Mouse (Mus musculus) heart, embryonic 16.5 days (tissue): ENCODE measurements at regions not wholly inside any gene's neighbourhood (a gene's known extent, or its start where the extent isn't known, plus 50 kb on each side); places are given as distances from the start of the nearest gene placed in this dataset.
A peak's percentile ranks its signal among the peaks of the same experiment; 100 is the strongest.

Experiments
- ATAC-seq: fragments of 200-750 bp; cut with Nextera tagmentation; replicated peaks from 2 replicates; pipeline ENCODE4 v1.8.0; 2017; ENCODE audit warnings: moderate number of reproducible peaks; ENCODE audit not compliant: insufficient read depth, low FRiP score; ENCODE audit errors: extremely low read depth
- H3K27ac ChIP-seq: fragments of 300-500 bp; sonication (generic); 2 replicates; pipeline ENCODE4 v1.5.1; 2014; ENCODE audit warnings: mild to moderate bottlenecking, low read length, control low read depth, moderate library complexity
- H3K27me3 ChIP-seq: fragments of 300-500 bp; sonication (generic); 2 replicates; pipeline ENCODE4 v1.6.1; 2014; ENCODE audit warnings: low read length, mixed read lengths; ENCODE audit not compliant: control insufficient read depth, insufficient read depth
- H3K36me3 ChIP-seq: fragments of 300-500 bp; sonication (generic); 2 replicates; pipeline ENCODE4 v1.6.1; 2014; ENCODE audit not compliant: control insufficient read depth, insufficient read depth
- H3K4me1 ChIP-seq: fragments of 300-500 bp; sonication (generic); 2 replicates; pipeline ENCODE4 v1.6.1; 2014; ENCODE audit warnings: low read length, mixed read lengths; ENCODE audit not compliant: control insufficient read depth, insufficient read depth
- H3K4me2 ChIP-seq: fragments of 300-500 bp; sonication (generic); 2 replicates; pipeline ENCODE4 v1.6.1; 2014; ENCODE audit warnings: low read depth, mild to moderate bottlenecking, control low read depth, low read length
- H3K4me3 ChIP-seq: fragments of 300-500 bp; sonication (generic); 2 replicates; pipeline ENCODE4 v1.5.1; 2014; ENCODE audit warnings: mild to moderate bottlenecking, control low read depth, low read length
- H3K9ac ChIP-seq: fragments of 300-500 bp; sonication (generic); 2 replicates; pipeline ENCODE4 v1.6.1; 2014; ENCODE audit warnings: low read length, control low read depth
- H3K9me3 ChIP-seq: fragments of 300-500 bp; sonication (generic); replicated peaks from 2 replicates; pipeline ENCODE4 v1.6.1; 2016; ENCODE audit warnings: low read length; ENCODE audit not compliant: control insufficient read depth
- WGBS: fragments of 180-500 bp; shearing (Covaris S2); extraction: QIAGEN DNeasy Blood & Tissue Kit; methylation state at CpG from one replicate; pipeline ENCODE4 v1.1.7; 2014; 5-methylcytosine and 5-hydroxymethylcytosine counted together

DNA sequence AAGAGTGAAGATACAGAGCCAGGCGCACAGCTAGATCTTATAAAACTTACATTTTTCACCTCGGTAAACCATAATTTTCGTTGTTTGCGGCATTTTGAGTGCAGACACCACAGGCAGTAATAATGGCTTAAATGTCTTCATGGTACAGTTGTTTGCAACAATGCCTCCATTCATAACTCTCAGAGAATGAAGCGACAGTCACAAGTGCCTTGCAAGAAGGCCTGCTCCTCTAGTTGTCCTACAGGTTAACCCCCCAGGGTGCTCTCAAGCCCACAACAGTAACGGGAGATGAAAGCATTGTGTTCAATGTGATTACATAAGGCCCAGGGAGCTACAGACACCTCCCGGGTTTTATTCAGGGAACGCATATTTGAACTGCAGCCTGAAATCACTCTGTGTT is 150.1 kb upstream of the Fat1 start:
- 81% methylated on average over 8 of the region's 8 CpGs for WGBS
- no peak for ATAC-seq
- H3K4me1 ChIP-seq = peaks cover 2% of the 10 kb centered on the region; the same call in 1 of the 2 replicates
- no peak overlapping the region for H3K4me3 ChIP-seq
- H3K4me2 ChIP-seq = no peak overlapping the region
- no peaks in the 10 kb centered on the region for H3K36me3 ChIP-seq
- no peaks in the 10 kb centered on the region for H3K27me3 ChIP-seq
- H3K27ac ChIP-seq = no peak overlapping the region
- no peaks in the 10 kb centered on the region for H3K9me3 ChIP-seq
- H3K9ac ChIP-seq = no peak overlapping the region

DNA sequence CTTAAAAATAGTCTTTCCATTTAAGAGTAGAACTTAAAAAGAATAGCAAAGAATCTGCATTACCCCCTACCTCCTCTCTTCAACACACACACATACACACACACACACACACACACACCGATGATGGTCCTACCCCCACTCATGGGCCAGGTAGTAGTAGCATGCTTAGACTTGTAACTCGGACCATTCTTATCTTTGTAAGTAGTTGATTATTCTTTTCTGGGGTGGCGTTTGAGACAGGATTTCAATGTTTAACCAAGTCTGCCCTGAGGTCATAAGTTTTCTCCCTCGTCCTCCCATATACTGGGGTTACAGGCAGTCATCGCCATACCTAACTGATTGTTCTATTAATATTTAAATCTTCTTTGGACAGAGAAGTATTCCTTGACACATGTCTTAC is 148.5 kb upstream of the Fat1 start:
- Histone ChIP-seq H3K9ac (no peak overlapping the region), H3K4me3 (no peak overlapping the region), H3K27ac (no peak overlapping the region), H3K9me3 (no peaks in the 10 kb centered on the region), H3K4me1 (peaks cover 2% of the 10 kb centered on the region; the same call in 1 of the 2 replicates), H3K4me2 (no peak overlapping the region), H3K27me3 (no peaks in the 10 kb centered on the region), H3K36me3 (no peaks in the 10 kb centered on the region)
- WGBS = 49% methylated on average over 5 of the region's 5 CpGs
- ATAC-seq = no peak

DNA sequence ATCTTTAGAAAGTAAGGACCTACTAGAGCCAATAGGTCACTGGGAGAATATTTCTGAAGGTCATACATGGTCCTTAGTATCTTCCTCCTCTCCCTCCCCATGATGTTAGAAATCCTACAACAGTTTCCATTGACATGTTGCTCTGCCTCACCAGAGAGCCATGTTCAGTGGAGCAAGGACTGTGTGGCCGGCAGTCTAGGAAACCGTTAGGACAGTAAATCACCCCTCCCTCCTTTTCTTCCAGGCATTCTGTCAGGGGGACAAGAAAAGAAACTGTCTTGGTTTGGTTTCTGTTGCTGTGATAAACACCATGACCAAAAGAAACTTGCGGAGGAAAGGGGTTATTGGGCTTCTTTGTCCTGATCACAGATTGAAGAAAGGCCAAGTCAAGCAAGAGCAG is 147.0 kb upstream of the Fat1 start:
- no peak for ATAC-seq

DNA sequence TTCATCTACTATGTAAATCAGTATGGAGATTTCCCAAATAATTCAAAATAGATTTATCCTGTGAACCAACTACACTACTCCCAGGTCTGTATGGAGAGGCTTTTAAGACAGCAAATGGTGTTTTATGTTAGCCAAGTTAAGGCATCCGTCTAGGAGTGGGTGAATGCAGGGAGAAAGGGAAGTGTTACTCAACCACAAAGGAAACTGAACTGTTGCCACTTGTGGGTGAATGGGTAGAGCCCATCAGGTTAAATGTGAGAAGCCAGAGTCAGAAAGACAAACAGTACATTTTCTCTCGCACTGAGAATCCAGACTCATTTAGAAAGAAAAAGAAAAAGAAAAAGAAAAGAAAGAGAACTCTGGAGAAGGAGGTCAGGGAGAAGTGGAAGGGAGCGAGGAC is 135.7 kb upstream of the Fat1 start:
- Histone ChIP-seq H3K27me3 (no peaks in the 10 kb centered on the region), H3K27ac (no peak overlapping the region), H3K9me3 (no peaks in the 10 kb centered on the region), H3K9ac (no peak overlapping the region), H3K4me1 (peaks cover 11% of the 10 kb centered on the region), H3K4me2 (no peak overlapping the region), H3K36me3 (no peaks in the 10 kb centered on the region), H3K4me3 (no peak overlapping the region)
- 75% methylated on average over 3 of the region's 3 CpGs for WGBS
- no peak for ATAC-seq

More for the DNA sequence above, 147.0 kb upstream of the Fat1 start:
- Histone ChIP-seq H3K4me1 (peaks cover 2% of the 10 kb centered on the region; the same call in 1 of the 2 replicates), H3K36me3 (no peaks in the 10 kb centered on the region), H3K9ac (no peak overlapping the region), H3K9me3 (no peaks in the 10 kb centered on the region), H3K4me2 (no peak overlapping the region), H3K27ac (no peak overlapping the region), H3K27me3 (no peaks in the 10 kb centered on the region), H3K4me3 (no peak overlapping the region)
- WGBS = 92% methylated on average over 3 of the region's 3 CpGs

DNA sequence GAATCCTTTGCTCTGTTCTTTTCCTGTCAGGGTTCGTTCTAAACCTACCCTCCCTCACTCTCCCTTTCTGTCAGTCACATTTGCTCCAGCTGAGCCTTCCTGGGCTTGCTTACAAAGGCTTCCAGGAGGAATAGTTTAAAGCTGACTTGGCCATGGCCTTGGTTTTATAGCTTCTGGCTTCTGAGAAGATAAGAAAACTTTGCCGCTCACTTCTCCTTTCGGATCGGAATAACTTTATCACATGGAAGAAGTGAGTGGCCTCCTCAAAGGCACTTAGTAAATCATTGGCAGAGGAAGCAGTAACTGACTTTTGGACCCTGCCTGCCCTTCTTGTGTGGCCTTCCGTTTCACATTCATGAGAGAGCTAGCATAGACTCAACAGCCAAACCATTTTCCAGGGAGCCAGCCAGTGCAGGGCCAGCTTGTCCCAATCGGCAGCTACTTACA is 134.4 kb upstream of the Fat1 start:
- ATAC-seq = peak; percentile 33; the same call in 1 of the 2 replicates
- no peak overlapping the region for H3K4me3 ChIP-seq
- WGBS = 12% methylated on average over 6 of the region's 6 CpGs
- H3K4me2 ChIP-seq = no peak overlapping the region
- no peaks in the 10 kb centered on the region for H3K9me3 ChIP-seq
- H3K27ac ChIP-seq = no peak overlapping the region
- H3K36me3 ChIP-seq = no peaks in the 10 kb centered on the region
- no peak overlapping the region for H3K9ac ChIP-seq
- no peaks in the 10 kb centered on the region for H3K27me3 ChIP-seq
- H3K4me1 ChIP-seq = peaks cover 11% of the 10 kb centered on the region

DNA sequence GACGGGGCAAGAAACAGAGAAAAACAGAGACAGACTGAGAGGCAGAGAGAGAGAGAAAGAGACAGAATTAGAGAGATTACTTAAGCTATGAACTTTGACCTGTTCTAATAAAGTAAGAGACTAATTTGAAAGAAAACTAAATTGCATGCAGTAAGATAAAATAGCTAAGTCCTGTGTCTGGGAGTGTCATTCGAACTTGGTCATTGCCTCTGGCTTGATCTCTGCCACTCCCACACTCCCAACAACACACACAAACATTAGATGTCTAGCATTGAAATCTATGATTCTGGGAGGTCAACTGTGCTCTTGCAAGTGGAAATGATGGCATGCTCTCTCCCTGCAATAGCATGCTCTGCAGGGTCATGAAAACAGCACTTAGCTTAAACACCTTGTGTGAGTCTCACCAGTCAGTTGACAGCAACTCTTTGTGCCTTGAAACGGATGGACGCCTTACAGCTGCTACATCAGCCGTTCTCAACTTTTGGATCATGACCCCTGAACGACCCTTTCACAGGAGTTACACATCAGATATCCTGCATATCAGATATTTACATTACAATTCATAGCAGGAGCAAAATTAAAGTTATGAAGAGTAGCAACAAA is 133.5 kb upstream of the Fat1 start:
- no peak overlapping the region for H3K4me3 ChIP-seq
- H3K4me2 ChIP-seq = no peak overlapping the region
- H3K9ac ChIP-seq = no peak overlapping the region
- no peak overlapping the region for H3K27ac ChIP-seq
- no peaks in the 10 kb centered on the region for H3K9me3 ChIP-seq
- no peaks in the 10 kb centered on the region for H3K36me3 ChIP-seq
- no peaks in the 10 kb centered on the region for H3K27me3 ChIP-seq
- WGBS = 49% methylated on average over 6 of the region's 6 CpGs
- ATAC-seq = no peak
- peaks cover 11% of the 10 kb centered on the region for H3K4me1 ChIP-seq

DNA sequence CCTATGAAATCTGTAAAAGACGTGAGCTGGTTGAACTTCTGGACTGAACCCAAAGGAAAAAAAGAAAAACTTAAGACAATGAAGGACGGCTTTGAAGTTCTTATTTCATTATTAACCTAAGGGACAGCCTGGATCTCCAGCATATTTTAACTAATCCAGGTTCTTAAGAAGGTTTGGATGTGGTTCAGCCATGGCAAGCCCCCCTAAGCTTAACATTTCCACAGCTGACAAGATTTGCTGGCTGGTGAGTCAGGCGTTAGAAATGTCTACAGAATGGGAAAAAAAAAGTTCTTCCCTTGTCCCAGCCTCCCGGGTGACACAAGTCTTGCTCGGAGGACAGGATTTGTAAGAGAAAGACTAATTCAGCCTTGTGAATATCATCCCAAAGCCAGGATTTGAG is 132.9 kb upstream of the Fat1 start:
- Histone ChIP-seq H3K4me3 (no peak overlapping the region), H3K4me1 (peaks cover 11% of the 10 kb centered on the region), H3K36me3 (no peaks in the 10 kb centered on the region), H3K9me3 (no peaks in the 10 kb centered on the region), H3K27me3 (no peaks in the 10 kb centered on the region), H3K27ac (no peak overlapping the region), H3K4me2 (no peak overlapping the region), H3K9ac (no peak overlapping the region)
- 45% methylated on average over 5 of the region's 5 CpGs for WGBS
- ATAC-seq = no peak

DNA sequence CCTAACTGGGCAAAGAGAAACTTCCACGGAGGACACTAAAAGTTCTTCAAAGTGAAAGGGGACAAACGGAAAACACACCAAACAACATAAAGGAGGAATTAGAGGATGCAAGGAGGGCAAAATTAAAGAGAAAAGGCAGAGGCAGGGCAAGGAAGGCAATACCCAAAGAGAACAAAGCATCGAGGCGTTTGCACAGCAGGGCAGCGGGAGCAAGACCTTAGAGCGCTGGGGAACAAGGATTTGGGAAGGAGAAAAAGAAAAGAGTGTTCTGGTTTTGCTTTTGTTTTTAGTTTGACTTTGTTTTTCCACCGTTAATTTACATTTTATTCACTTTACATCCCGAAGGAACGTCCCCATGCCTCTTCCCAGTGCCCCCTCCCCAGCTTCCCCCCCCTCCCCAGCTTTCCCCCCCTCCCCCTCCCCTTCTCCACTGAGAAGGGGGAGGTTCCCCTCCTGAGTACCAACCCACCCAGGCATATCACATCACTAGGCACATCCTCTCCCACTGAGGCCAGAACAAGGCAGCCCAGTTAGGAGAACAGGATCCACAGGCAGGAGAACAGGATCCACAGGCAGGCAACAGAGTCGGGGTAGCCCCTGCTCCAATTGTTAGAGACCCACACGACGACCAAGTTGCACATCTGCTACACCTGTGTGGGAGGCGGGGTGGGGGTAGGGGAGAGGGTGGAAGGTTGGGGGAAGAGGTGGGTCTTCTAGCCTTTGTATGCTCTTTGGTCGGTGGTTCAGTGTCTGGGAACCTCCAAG is 130.7 kb upstream of the Fat1 start:
- no peak overlapping the region for H3K4me2 ChIP-seq
- peaks cover 11% of the 10 kb centered on the region for H3K4me1 ChIP-seq
- H3K9ac ChIP-seq = no peak overlapping the region
- 67% methylated on average over 14 of the region's 14 CpGs for WGBS
- no peak overlapping the region for H3K4me3 ChIP-seq
- H3K9me3 ChIP-seq = no peaks in the 10 kb centered on the region
- no peak for ATAC-seq
- no peaks in the 10 kb centered on the region for H3K27me3 ChIP-seq
- no peaks in the 10 kb centered on the region for H3K36me3 ChIP-seq
- no peak overlapping the region for H3K27ac ChIP-seq

DNA sequence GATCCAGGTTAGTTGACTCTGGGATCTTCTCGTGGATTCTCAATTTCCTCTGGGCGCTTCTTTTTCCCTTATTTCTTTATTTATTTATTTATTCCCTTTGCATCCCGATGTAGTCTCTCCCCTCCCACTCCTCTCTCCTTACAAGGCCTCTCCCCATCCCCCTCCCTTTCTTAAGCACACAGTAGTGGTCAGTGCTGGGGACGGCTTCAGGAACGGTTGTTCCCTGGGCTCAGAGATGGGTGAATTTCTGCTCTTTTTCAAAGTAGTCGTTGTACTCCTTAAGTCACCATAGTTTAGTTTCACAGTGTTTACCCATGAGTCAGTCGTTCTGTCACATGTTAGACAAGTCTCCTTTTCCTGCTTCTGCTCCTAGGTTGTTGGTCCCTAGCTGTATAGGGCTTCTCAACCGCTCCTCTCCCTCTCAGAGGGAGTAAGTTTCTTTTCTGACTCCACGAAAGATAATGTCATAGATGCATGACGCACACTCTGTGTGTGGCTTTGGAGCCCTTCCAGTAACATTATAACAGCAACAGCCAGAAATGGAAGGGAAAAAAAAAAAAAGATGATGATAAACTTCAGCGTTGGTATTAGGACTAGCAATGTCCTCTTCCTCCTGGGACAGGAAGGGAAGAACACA is 129.9 kb upstream of the Fat1 start:
- no peaks in the 10 kb centered on the region for H3K36me3 ChIP-seq
- no peaks in the 10 kb centered on the region for H3K27me3 ChIP-seq
- no peak overlapping the region for H3K27ac ChIP-seq
- peaks cover 11% of the 10 kb centered on the region for H3K4me1 ChIP-seq
- WGBS = 53% methylated on average over 11 of the region's 11 CpGs
- H3K9ac ChIP-seq = no peak overlapping the region
- no peaks in the 10 kb centered on the region for H3K9me3 ChIP-seq
- H3K4me2 ChIP-seq = no peak overlapping the region
- peak; percentile 60; the same call in 1 of the 2 replicates for ATAC-seq
- no peak overlapping the region for H3K4me3 ChIP-seq
